In the genomic region with DNA sequence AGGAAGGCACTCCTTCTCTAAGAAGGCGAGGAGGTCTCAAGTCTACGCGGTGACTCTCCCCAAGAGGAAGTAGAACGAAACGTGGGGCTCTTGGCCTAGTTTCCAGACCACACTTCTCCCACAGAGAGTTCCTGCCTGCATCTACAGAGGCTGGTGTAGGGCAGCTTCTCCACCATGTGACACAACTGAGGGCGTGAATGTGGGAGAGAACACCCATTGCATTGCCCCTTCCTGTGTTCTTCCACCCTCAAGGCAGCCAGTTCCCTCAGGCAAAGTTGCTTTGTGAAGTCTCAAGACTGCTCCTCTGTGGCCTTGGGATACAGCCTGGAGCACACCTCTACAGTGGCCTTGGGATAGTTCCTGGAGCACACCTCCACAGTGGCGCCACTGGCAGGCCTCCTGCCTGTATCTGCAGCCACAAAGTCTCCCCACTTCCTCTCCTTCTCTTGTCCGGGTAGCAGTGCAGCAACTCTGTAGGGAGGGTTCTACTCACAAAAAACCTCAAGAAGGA, we compare ENCODE assay signal across 9 mouse cellular contexts. TPM values are rescaled to one million over a fixed set of nuclear protein-coding genes. Genes with fewer than 3 reads are reported as not detected.
DNase-seq lines count a peak whose midpoint lies in the region; TF ChIP-seq lines count a peak whose summit lies in the region.
"Had no signal": no experiment of that assay in that cellular context is flagged by ENCODE, and none has a peak within 500 bp of the region (broad histone marks: within the 10 kb centered on the region; RNA-seq: fewer than 3 reads in every experiment).

No protein-coding gene starts in this region.

- peak overlapping the region; percentile 76; the same call in 1 of the 2 replicates for H3K4me3 ChIP-seq in cortical plate, adult 2 months (ENCODE audit: insufficient read depth, low read length)

- DNase-seq in right cerebral cortex, adult 18-20 months, result peak; percentile 46
- no peak for DNase-seq in right cerebral cortex, postnatal 14 days
- DNase-seq in lung, postnatal 25 days (ENCODE audit: low spot score), result peak; percentile 49
- peak; percentile 83 for DNase-seq in thymus, postnatal 25 days
- no peak for DNase-seq in adrenal gland, postnatal 36 days
- no peak for DNase-seq in retina, embryonic 14.5 days (ENCODE audit: low spot score)

- no peak for TF ChIP-seq CTCF in cortical plate, adult 2 months (IDR thresholded peaks at IDR 0.05; ENCODE audit: extremely low read depth, insufficient read depth, low read length)

- no peak overlapping the region for H3K27ac ChIP-seq in cortical plate, adult 2 months (ENCODE audit: insufficient read depth, low read length)
- H3K27ac ChIP-seq: forebrain, embryonic 13.5 days had no signal

- peaks cover 6% of the 10 kb centered on the region for H3K4me1 ChIP-seq in cortical plate, adult 2 months (ENCODE audit: control insufficient read depth, insufficient read depth, low read length)

- TF ChIP-seq POLR2A in cortical plate, adult 2 months (IDR thresholded peaks at IDR 0.05; ENCODE audit: extremely low read depth, insufficient read depth, low read length), result no peak

RNA-seq across cellular contexts. Expression of gene Rnf166, which starts 1.9 kb away (rescaled TPM):
- polyA plus RNA-seq in cortical plate, adult 2 months (2012; rRNA removed), result 68.2 and 76.8 TPM in 2 replicates
- total RNA-seq in adrenal gland, postnatal 36 days (2021), result 10 to 100 TPM; 37.3 to 59.9 TPM

RNA-seq across cellular contexts. Expression of gene Ctu2, which starts 2.0 kb away (rescaled TPM):
- 43.5 and 43.6 TPM in 2 replicates for polyA plus RNA-seq in cortical plate, adult 2 months (2012; rRNA removed)
- total RNA-seq in adrenal gland, postnatal 36 days (2021), result 10 to 100 TPM; 20.0 to 29.1 TPM

RNA-seq across cellular contexts. Expression of gene Snai3, which starts 13.4 kb away (rescaled TPM):
- 0.93 and 1.2 TPM in 2 replicates for polyA plus RNA-seq in cortical plate, adult 2 months (2012; rRNA removed)
- total RNA-seq in adrenal gland, postnatal 36 days (2021), result not detected
- total RNA-seq: left cerebral cortex, postnatal 14 days had no signal

RNA-seq across cellular contexts. Expression of gene Mvd, which starts 30.7 kb away (rescaled TPM):
- 36.6 and 42.7 TPM in 2 replicates for polyA plus RNA-seq in cortical plate, adult 2 months (2012; rRNA removed)
- 10 to 100 TPM; 23.2 to 30.3 TPM for total RNA-seq in adrenal gland, postnatal 36 days (2021)

RNA-seq across cellular contexts. Expression of gene Cyba, which starts 41.2 kb away (rescaled TPM):
- polyA plus RNA-seq in cortical plate, adult 2 months (2012; rRNA removed), result 19.3 and 19.8 TPM in 2 replicates
- total RNA-seq in adrenal gland, postnatal 36 days (2021), result 10 to 100 TPM; 25.6 to 36.8 TPM

Comparison
In these comparisons a context has a peak if more than half of its experiments do, and no peak if none do; other contexts are left out.
1. DNase-seq: peak in right cerebral cortex, adult 18-20 months (single experiment), lung, postnatal 25 days (single experiment) and thymus, postnatal 25 days (single experiment); none in right cerebral cortex, postnatal 14 days (single experiment), adrenal gland, postnatal 36 days (0 of 2) and retina, embryonic 14.5 days (single experiment).